Mouse (Mus musculus): ENCODE measurements around the gene Uqcrh. TPM values are rescaled to one million over a fixed set of nuclear protein-coding genes. Genes with fewer than 3 reads are reported as not detected.

Uqcrh gene
- polyA plus RNA-seq, 1 experiment from 2014 or later, result 524 TPM

GRCm38 (mm10) chr4:116096291-116096690 lies 21.4 kb upstream of the Uqcrh start:
- ATAC-seq (ENCODE audit: low read depth), result no peak
- H3K36me3 ChIP-seq (ENCODE audit: control insufficient read depth, insufficient read depth, low read length), result peaks cover 66% of the 10 kb centered on the region
- H3K4me3 ChIP-seq (ENCODE audit: low read depth, low read length), result no peak overlapping the region
- H3K4me2 ChIP-seq (ENCODE audit: low read depth, low read length), result no peak overlapping the region
- no peaks in the 10 kb centered on the region for H3K9me3 ChIP-seq (ENCODE audit: control insufficient read depth, low read length)
- no peaks in the 10 kb centered on the region for H3K4me1 ChIP-seq (ENCODE audit: control insufficient read depth, insufficient read depth, low read length)
- WGBS, result 93% methylated on average over 10 of the region's 10 CpGs
- H3K27ac ChIP-seq (ENCODE audit: low read depth, low read length), result no peak overlapping the region
- H3K27me3 ChIP-seq (ENCODE audit: control insufficient read depth, insufficient read depth, low read length), result no peaks in the 10 kb centered on the region
- H3K9ac ChIP-seq (replicated peaks; ENCODE audit: low read depth, low read length), result no peak overlapping the region

- no peak overlapping the region for H3K27ac ChIP-seq (ENCODE audit: low read depth, low read length)
- H3K4me1 ChIP-seq (ENCODE audit: control insufficient read depth, insufficient read depth, low read length), result no peaks in the 10 kb centered on the region
- H3K4me2 ChIP-seq (ENCODE audit: low read depth, low read length), result no peak overlapping the region
- H3K9ac ChIP-seq (replicated peaks; ENCODE audit: low read depth, low read length), result no peak overlapping the region
- no peaks in the 10 kb centered on the region for H3K9me3 ChIP-seq (ENCODE audit: control insufficient read depth, low read length)
- ATAC-seq (ENCODE audit: low read depth), result no peak
- peaks cover 59% of the 10 kb centered on the region for H3K36me3 ChIP-seq (ENCODE audit: control insufficient read depth, insufficient read depth, low read length)
- H3K4me3 ChIP-seq (ENCODE audit: low read depth, low read length), result no peak overlapping the region
- H3K27me3 ChIP-seq (ENCODE audit: control insufficient read depth, insufficient read depth, low read length), result no peaks in the 10 kb centered on the region
- WGBS, result 91% methylated on average over 23 of the region's 23 CpGs
Measured at GRCm38 (mm10) chr4:116088510-116089249, 13.8 kb upstream of the Uqcrh start.

GRCm38 (mm10) chr4:116077240-116078095 lies 2.6 kb upstream of the Uqcrh start:
- ATAC-seq (ENCODE audit: low read depth), result no peak
- Histone ChIP-seq H3K9me3 (ENCODE audit: control insufficient read depth, low read length) (no peaks in the 10 kb centered on the region), H3K36me3 (ENCODE audit: control insufficient read depth, insufficient read depth, low read length) (peaks cover 19% of the 10 kb centered on the region), H3K27me3 (ENCODE audit: control insufficient read depth, insufficient read depth, low read length) (no peaks in the 10 kb centered on the region), H3K4me1 (ENCODE audit: control insufficient read depth, insufficient read depth, low read length) (peaks cover 26% of the 10 kb centered on the region), H3K4me2 (ENCODE audit: low read depth, low read length) (peak overlapping the region; percentile 87), H3K9ac (replicated peaks; ENCODE audit: low read depth, low read length) (peak overlapping the region; percentile 82), H3K4me3 (ENCODE audit: low read depth, low read length) (peak overlapping the region; percentile 75), H3K27ac (ENCODE audit: low read depth, low read length) (no peak overlapping the region)
- 68% methylated on average over 3 of the region's 3 CpGs for WGBS

GRCm38 (mm10) chr4:116076369-116077231 lies 1.7 kb upstream of the Uqcrh start:
- H3K4me1 ChIP-seq (ENCODE audit: control insufficient read depth, insufficient read depth, low read length), result peaks cover 26% of the 10 kb centered on the region
- peak; percentile 15 for ATAC-seq (ENCODE audit: low read depth)
- H3K4me2 ChIP-seq (ENCODE audit: low read depth, low read length), result peak overlapping the region; percentile 87
- peak overlapping the region; percentile 75 for H3K4me3 ChIP-seq (ENCODE audit: low read depth, low read length)
- peak overlapping the region; percentile 82 for H3K9ac ChIP-seq (replicated peaks; ENCODE audit: low read depth, low read length)
- no peaks in the 10 kb centered on the region for H3K27me3 ChIP-seq (ENCODE audit: control insufficient read depth, insufficient read depth, low read length)
- H3K36me3 ChIP-seq (ENCODE audit: control insufficient read depth, insufficient read depth, low read length), result peaks cover 14% of the 10 kb centered on the region
- no peaks in the 10 kb centered on the region for H3K9me3 ChIP-seq (ENCODE audit: control insufficient read depth, low read length)
- WGBS, result 4% methylated on average over 37 of the region's 37 CpGs
- peak overlapping the region; percentile 93 for H3K27ac ChIP-seq (ENCODE audit: low read depth, low read length)

- peaks cover 7% of the 10 kb centered on the region for H3K36me3 ChIP-seq (ENCODE audit: control insufficient read depth, insufficient read depth, low read length)
Measured at GRCm38 (mm10) chr4:116075631-116076368, 929 bp upstream of the Uqcrh start.

GRCm38 (mm10) chr4:116074145-116074675 lies 661 bp downstream of the Uqcrh start:
- no peak for ATAC-seq (ENCODE audit: low read depth)
- Histone ChIP-seq H3K4me1 (ENCODE audit: control insufficient read depth, insufficient read depth, low read length) (peaks cover 26% of the 10 kb centered on the region), H3K4me3 (ENCODE audit: low read depth, low read length) (peak overlapping the region; percentile 75), H3K9me3 (ENCODE audit: control insufficient read depth, low read length) (no peaks in the 10 kb centered on the region), H3K9ac (replicated peaks; ENCODE audit: low read depth, low read length) (peak overlapping the region; percentile 82), H3K36me3 (ENCODE audit: control insufficient read depth, insufficient read depth, low read length) (peaks cover 9% of the 10 kb centered on the region), H3K4me2 (ENCODE audit: low read depth, low read length) (peak overlapping the region; percentile 87), H3K27me3 (ENCODE audit: control insufficient read depth, insufficient read depth, low read length) (no peaks in the 10 kb centered on the region), H3K27ac (ENCODE audit: low read depth, low read length) (no peak overlapping the region; the same call in 1 of the 2 replicates)
- WGBS, result 2% methylated on average over 8 of the region's 8 CpGs

More at GRCm38 (mm10) chr4:116075631-116076368, 929 bp upstream of the Uqcrh start:
- Histone ChIP-seq H3K4me3 (ENCODE audit: low read depth, low read length) (peak overlapping the region; percentile 75), H3K9me3 (ENCODE audit: control insufficient read depth, low read length) (no peaks in the 10 kb centered on the region), H3K9ac (replicated peaks; ENCODE audit: low read depth, low read length) (peak overlapping the region; percentile 82), H3K27ac (ENCODE audit: low read depth, low read length) (peak overlapping the region; percentile 93), H3K27me3 (ENCODE audit: control insufficient read depth, insufficient read depth, low read length) (no peaks in the 10 kb centered on the region), H3K4me1 (ENCODE audit: control insufficient read depth, insufficient read depth, low read length) (peaks cover 26% of the 10 kb centered on the region), H3K4me2 (ENCODE audit: low read depth, low read length) (peak overlapping the region; percentile 87)
- WGBS, result under 1% methylated on average over 67 of the region's 77 CpGs
- peak; percentile 78 for ATAC-seq (ENCODE audit: low read depth)

GRCm38 (mm10) chr4:116073146-116073545 lies 1.7 kb downstream of the Uqcrh start:
- no peaks in the 10 kb centered on the region for H3K27me3 ChIP-seq (ENCODE audit: control insufficient read depth, insufficient read depth, low read length)
- 57% methylated on average over 4 of the region's 4 CpGs for WGBS
- H3K27ac ChIP-seq (ENCODE audit: low read depth, low read length), result no peak overlapping the region
- H3K9ac ChIP-seq (replicated peaks; ENCODE audit: low read depth, low read length), result no peak overlapping the region
- ATAC-seq (ENCODE audit: low read depth), result no peak
- peak overlapping the region; percentile 17; the same call in 1 of the 2 replicates for H3K4me2 ChIP-seq (ENCODE audit: low read depth, low read length)
- H3K9me3 ChIP-seq (ENCODE audit: control insufficient read depth, low read length), result no peaks in the 10 kb centered on the region
- H3K36me3 ChIP-seq (ENCODE audit: control insufficient read depth, insufficient read depth, low read length), result peaks cover 9% of the 10 kb centered on the region
- H3K4me3 ChIP-seq (ENCODE audit: low read depth, low read length), result no peak overlapping the region
- H3K4me1 ChIP-seq (ENCODE audit: control insufficient read depth, insufficient read depth, low read length), result peaks cover 26% of the 10 kb centered on the region

- peaks cover 12% of the 10 kb centered on the region for H3K4me1 ChIP-seq (ENCODE audit: control insufficient read depth, insufficient read depth, low read length)
- no peak overlapping the region for H3K27ac ChIP-seq (ENCODE audit: low read depth, low read length)
- no peak overlapping the region for H3K4me3 ChIP-seq (ENCODE audit: low read depth, low read length)
- peaks cover 21% of the 10 kb centered on the region for H3K36me3 ChIP-seq (ENCODE audit: control insufficient read depth, insufficient read depth, low read length)
- no peak overlapping the region for H3K4me2 ChIP-seq (ENCODE audit: low read depth, low read length)
- H3K9me3 ChIP-seq (ENCODE audit: control insufficient read depth, low read length), result no peaks in the 10 kb centered on the region
- H3K27me3 ChIP-seq (ENCODE audit: control insufficient read depth, insufficient read depth, low read length), result no peaks in the 10 kb centered on the region
- H3K9ac ChIP-seq (replicated peaks; ENCODE audit: low read depth, low read length), result no peak overlapping the region
- no peak for ATAC-seq (ENCODE audit: low read depth)
- 89% methylated on average over 6 of the region's 6 CpGs for WGBS
Measured at GRCm38 (mm10) chr4:116070116-116070515, 4.8 kb downstream of the Uqcrh start.
